Mouse (Mus musculus) E14TG2a.4 (cell line): ENCODE data around the gene Gabrb1.

Source experiments
- CTCF ChIP-seq: conservative IDR thresholded peaks from 2 replicates; pipeline ENCODE4 v1.5.1; 2014; ENCODE audit warnings: low read length
- NANOG ChIP-seq: IDR thresholded peaks from 2 replicates; pipeline ENCODE4 v1.6.1; 2014; ENCODE audit warnings: borderline replicate concordance, low read length, mixed read lengths
- POU5F1 ChIP-seq: IDR thresholded peaks from 2 replicates; pipeline ENCODE4 v1.6.1; 2014; ENCODE audit warnings: low read length, borderline replicate concordance

GRCm38 (mm10) chr5:72094582-72094981 is 436.7 kb downstream of the Gabrb1 start:
- TF ChIP-seq CTCF: peak; percentile 27
- TF ChIP-seq NANOG: no peak
- TF ChIP-seq POU5F1: no peak
